Mouse (Mus musculus) inflammation-experienced regulatory T-cells, adult 6 months (primary cell): ENCODE measurements at regions not wholly inside any gene's neighbourhood (a gene's known extent, or its start where the extent isn't known, plus 50 kb on each side); places are given as distances from the start of the nearest gene placed in this dataset.

Experiments
- ATAC-seq: one replicate; pipeline ENCODE4 v1.8.0; 2017

DNA sequence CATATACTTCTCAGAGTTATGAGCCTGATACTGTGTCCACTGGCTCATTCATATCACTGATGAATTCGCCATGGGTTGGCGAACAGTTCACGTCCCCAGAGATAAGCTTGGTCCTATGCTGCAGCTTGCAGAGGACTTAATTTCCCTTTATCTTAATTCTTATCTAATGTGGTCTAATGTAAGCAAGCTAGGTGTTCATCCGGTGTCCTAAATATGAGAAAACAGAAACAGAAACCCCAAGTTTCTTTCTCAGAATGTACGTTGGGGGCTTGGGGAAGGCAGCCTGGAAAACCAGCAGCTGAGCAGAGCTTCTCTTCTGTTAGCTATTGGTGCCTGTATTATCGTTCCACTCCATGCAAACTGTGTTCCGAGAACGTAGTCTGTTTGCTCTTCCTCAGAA is 170.1 kb downstream of the 1700064H15Rik start:
- peak; percentile 57 for ATAC-seq

DNA sequence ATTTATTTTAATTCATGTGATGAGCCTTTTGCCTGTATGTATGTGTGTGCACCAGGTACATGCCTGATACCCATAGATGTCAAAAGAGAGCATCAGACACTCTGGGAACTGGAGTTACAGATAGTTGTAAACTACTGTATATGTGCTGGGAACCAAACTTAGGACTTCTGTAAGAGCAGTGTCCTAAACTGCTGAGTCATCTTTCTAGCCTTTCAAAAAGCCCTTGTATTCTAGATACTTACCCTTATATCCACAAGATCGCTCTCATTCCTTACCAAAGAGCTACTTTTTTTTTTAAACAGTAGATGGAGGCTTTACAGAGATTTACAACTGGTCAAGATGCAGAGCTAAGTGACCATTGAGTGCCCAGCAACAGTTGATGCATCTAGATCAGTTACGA is 171.0 kb downstream of the 1700064H15Rik start:
- no peak for ATAC-seq

DNA sequence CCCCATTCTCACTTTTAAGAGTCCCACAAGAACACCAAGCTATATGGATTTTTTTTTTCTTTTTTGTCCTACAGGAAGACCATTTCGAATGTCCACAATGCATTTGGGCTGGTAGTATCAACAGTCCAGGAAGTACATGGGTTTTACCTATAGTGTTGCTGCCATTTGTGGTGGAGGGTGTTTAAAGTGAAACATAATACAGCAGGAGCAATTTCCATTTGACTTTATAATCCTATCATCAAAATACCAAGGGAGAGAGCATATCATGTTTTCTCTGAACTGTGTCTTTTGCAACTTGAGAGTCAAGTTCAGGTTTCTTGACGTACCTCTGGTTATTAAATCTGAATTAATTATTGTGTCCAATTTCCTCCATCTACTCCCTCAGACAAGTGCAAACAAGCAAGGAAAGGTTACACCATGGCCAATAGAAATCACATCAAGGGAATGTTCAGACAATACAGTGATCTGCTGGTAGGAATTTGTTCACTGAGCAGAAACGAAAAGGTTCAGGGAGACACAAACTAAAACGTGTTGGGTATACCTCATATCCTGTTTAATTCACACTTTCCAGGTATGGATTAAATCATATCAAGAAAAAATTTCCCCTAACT is 172.5 kb downstream of the 1700064H15Rik start:
- no peak for ATAC-seq

DNA sequence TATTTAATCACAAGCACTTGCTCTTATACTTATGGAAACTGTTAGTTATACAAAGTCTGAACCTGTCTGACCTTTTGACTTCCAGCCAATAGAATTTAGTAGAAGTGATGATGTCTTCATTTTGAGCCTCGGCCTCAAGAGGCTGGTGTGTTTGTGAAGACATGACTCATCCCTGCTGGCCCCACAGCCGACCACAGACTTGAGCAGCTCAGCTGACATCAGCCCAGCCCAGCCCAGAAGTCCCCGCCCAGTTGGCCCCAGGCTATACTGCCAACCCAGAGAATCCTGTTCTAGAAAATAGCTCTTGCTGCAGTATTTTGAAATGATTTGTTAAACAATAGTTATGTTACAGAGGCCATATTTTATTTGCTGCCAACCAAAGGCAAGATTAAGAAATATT is 177.5 kb downstream of the 1700064H15Rik start:
- ATAC-seq, result peak; percentile 96

DNA sequence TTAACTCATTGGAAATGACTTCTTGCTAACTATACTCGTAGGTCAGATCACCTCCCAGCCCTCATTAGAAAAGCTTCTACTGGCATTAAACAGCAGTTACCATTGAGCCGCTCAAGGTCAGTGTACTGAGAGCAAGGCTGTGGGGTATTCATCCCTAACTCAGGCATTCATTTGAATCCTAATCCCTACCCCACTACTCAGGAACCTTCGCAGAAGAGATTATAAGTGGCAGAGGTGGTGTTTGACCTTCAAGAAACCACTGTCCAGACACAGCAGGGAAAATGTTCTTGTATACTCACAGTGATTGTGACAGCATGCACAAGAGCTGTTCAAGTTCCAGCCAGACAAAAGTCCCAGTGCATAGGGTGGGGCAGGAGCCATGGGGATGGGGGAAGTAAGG is 179.5 kb downstream of the 1700064H15Rik start:
- ATAC-seq, result no peak

- no peak for ATAC-seq
These were observed 180.3 kb downstream of the 1700064H15Rik start for GRCm38 (mm10) chr3:19448192-19448591.

DNA sequence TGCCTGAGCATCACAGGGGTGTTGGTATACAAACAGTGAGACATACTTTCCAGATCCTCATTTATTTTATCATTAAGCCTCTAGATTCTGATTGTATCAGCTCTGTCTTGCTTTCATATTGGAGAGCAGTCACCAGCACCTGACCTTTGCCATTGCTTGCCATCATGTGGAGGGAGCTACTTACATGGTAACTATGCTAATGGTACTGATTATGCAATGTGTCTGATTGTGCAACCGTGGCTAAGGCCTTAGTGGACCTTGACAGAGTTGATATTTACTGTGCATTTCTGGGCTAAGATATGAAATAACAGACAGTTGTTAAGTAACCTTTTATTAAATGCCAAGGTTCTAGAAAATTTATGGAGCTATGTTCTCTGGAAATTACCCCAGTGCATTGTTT is 180.7 kb downstream of the 1700064H15Rik start:
- no peak for ATAC-seq

GRCm38 (mm10) chr3:19444914-19445313 is 183.6 kb downstream of the 1700064H15Rik start:
- no peak for ATAC-seq

DNA sequence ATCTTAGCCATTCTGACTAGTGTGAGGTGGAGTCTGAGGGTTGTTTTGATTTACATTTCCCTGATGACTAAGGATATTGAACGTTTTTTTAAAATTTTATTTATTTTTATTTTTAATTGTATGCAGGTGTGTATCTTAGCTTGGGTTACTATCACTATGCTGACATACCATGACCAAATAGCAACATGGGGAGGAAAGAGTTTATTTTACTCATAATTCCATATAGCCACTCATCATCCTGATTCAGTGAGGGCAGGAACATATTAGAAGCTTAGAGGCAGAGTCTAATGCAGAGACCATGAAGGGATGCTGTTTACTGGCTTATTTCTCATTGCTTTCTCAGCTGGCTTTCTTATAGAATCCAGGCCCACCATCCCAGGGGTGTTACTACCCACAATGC is 186.7 kb downstream of the 1700064H15Rik start:
- ATAC-seq, result no peak

GRCm38 (mm10) chr3:19430159-19430558 is 198.3 kb downstream of the 1700064H15Rik start:
- ATAC-seq, result peak; percentile 95

- peak; percentile 60 for ATAC-seq
These were observed 198.9 kb downstream of the 1700064H15Rik start for GRCm38 (mm10) chr3:19429422-19430076.

DNA sequence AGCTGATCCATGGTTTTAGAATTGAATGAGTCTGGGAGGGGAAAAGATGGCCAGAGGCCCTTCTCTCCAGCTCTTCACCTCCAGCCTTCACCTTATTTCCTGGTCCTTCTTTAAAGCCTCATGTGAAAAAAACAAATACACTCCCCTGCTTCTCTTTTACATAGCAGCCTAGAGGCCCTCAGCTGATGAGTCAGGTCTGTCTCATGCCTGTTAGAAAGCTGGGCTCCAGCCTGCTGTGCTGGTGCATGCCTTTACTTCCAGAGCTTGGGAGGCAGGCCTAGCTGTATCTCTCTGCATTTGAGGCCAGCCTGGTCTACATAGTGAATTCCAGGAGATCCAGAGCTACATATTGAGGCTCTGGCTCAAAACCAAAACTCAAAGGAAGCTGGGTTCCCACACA is 199.5 kb downstream of the 1700064H15Rik start:
- no peak for ATAC-seq

GRCm38 (mm10) chr3:19426130-19426556 is 202.3 kb downstream of the 1700064H15Rik start:
- no peak for ATAC-seq

DNA sequence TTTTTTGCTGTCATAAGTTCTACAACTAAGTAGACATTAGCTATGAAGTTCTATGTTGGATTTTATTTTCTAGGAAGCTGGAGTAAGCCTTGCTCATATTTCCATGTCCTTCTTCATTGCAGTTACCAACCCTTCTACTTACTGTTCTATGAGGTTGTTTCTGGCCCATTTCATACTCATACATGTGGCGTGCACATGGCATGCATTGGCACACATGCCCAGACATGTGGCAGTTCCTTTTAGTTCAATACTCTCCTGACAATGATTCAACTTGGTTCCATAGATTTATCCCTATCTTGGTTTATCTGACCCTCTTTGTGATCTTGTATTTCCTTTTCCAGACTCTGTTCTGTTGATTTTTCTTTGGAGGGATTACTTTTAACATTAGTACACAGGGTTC is 203.2 kb downstream of the 1700064H15Rik start:
- ATAC-seq, result no peak

DNA sequence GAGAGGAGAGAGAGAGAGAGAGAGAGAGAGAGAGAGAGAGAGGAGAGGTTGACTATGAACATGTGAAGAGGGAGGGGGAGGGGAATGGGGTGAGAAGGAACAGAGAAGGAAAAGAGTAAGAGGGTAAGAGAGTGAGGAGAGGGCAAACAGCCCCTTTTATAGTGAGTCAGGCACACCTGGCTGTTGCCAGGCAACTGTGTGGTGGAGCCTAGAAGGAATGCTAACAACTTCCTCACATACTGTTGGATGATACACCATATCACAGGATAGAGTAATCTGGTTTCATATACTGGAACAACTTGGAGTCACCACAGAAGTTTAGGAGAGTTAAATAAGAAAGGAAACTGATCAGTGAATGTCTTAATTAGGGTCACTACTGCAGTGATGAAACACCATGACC is 204.1 kb downstream of the 1700064H15Rik start:
- ATAC-seq, result no peak

- peak; percentile 47 for ATAC-seq
These were observed 207.0 kb downstream of the 1700064H15Rik start for GRCm38 (mm10) chr3:19421430-19421944.

GRCm38 (mm10) chr3:19420912-19421311 is 207.6 kb downstream of the 1700064H15Rik start:
- no peak for ATAC-seq

GRCm38 (mm10) chr3:19410938-19411515 is 217.4 kb downstream of the 1700064H15Rik start:
- peak; percentile 96 for ATAC-seq

DNA sequence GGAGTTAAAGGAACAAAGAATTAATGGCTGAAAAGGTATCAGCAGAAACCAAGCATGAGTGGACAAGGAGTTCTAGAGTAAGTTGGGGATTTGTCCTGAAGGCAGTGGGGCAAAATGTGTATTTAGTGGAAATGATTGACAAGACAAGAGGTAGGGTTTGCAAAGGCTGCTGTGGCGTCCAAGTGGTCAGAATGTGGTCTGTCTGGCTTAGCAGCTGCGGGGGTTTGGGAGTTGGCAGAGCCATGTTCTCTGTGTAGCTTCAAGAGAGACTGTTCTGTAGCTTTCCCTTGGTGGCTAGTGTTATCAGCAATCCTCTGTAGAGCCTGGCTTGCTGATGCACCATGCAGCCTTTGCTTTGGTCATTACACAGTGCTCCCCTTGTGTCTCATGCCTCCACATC is 220.2 kb downstream of the 1700064H15Rik start:
- no peak for ATAC-seq

DNA sequence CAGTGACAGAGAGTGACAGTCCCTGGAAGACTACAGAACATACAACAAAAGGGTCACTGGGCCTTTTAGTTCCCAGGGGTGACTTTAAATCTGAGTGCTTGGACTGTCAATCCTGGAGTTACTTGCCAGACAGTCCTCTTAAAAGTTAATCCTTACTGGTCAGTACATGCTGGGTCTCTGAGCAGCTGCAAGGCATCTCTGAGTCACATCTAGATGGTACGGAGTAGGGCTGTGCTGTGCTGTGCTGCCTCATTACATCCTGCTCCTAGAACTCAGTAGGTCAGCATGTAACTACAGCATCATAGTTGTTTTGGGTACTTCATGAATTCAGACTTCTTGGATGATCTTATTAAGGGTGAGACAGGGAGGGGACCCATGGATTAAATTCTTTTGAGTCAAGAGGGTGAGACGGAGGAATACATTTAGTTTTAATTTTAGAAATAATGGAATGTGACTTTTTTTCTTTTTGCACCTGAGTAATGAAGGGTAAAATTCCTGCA is 220.8 kb downstream of the 1700064H15Rik start:
- no peak for ATAC-seq

- ATAC-seq, result no peak
These were observed 221.9 kb downstream of the 1700064H15Rik start for GRCm38 (mm10) chr3:19406351-19407151.

DNA sequence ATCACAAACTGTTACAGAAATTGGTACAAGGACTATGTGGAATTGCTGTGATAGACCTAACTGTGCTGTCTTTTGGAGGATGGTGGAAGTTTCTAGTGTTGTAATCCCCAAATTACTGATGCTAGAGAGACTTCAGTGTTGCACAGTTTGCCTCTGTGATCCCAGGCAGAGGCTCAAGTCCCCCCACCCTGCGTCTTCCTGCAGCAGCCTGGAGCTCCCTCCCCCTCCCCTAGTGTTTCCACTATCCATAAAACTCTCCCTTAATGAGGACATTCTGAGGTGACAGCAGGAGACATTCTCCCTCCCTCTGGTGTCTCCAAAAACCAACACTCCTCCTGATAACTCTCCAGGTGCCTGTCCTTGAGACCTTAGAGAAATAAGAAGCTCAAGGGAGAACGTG is 242.8 kb downstream of the 1700064H15Rik start:
- no peak for ATAC-seq

- ATAC-seq, result no peak
These were observed 259.5 kb downstream of the 1700064H15Rik start for GRCm38 (mm10) chr3:19368998-19369397.
